Mouse (Mus musculus): ENCODE data around the gene Erp29. TPM values are rescaled to one million over a fixed set of nuclear protein-coding genes. Genes with fewer than 3 reads are reported as not detected.
"Not testable (repeated sequence)": the region's sequence is repeated elsewhere in the genome, so short reads cannot be mapped to it uniquely, and the experiment has no call there.

Erp29 gene
- 10 to 100 TPM; 28.6 to 38.1 TPM for total RNA-seq (2021)
- long read RNA-seq, experiment 1, full-length matches to known transcripts: 20 of 24 reads
- long read RNA-seq, experiment 1, partial matches to known transcripts: 3 of 24 reads
- long read RNA-seq, experiment 1, other reads (novel, unspliced or antisense): 1 of 24 reads
- long read RNA-seq, experiment 2, full-length matches to known transcripts: 18 of 19 reads
- long read RNA-seq, experiment 2, partial matches to known transcripts: 0 of 19 reads
- long read RNA-seq, experiment 2, other reads (novel, unspliced or antisense): 1 of 19 reads

- peak; percentile 98 for DNase-seq (ENCODE audit: low spot score)
Observed at GRCm38 (mm10) chr5:121452026-121452869, at the start of gene Erp29. Gene Erp29, minus strand, starts transcription at chr5:121452506.

- not testable (repeated sequence) for DNase-seq (ENCODE audit: low spot score)
Observed at GRCm38 (mm10) chr5:121501424-121501996, 49.2 kb upstream of the Erp29 start.

GRCm38 (mm10) chr5:121500719-121501118 is 48.4 kb upstream of the Erp29 start:
- DNase-seq (ENCODE audit: low spot score): no peak

GRCm38 (mm10) chr5:121493305-121493704 is 41.0 kb upstream of the Erp29 start:
- DNase-seq (ENCODE audit: low spot score): no peak

- DNase-seq (ENCODE audit: low spot score): no peak
Observed at GRCm38 (mm10) chr5:121484801-121485200, 32.5 kb upstream of the Erp29 start.

- peak; percentile 58 for DNase-seq (ENCODE audit: low spot score)
Observed at GRCm38 (mm10) chr5:121477680-121478079, 25.4 kb upstream of the Erp29 start.

- DNase-seq (ENCODE audit: low spot score): no peak
Observed at GRCm38 (mm10) chr5:121476040-121476439, 23.7 kb upstream of the Erp29 start.

- no peak for DNase-seq (ENCODE audit: low spot score)
Observed at GRCm38 (mm10) chr5:121474610-121475009, 22.3 kb upstream of the Erp29 start.

GRCm38 (mm10) chr5:121472411-121472810 is 20.1 kb upstream of the Erp29 start:
- DNase-seq (ENCODE audit: low spot score): no peak

GRCm38 (mm10) chr5:121469566-121469965 is 17.3 kb upstream of the Erp29 start:
- DNase-seq (ENCODE audit: low spot score): no peak

- DNase-seq (ENCODE audit: low spot score): no peak
Observed at GRCm38 (mm10) chr5:121463601-121464250, 11.4 kb upstream of the Erp29 start.

GRCm38 (mm10) chr5:121462967-121463366 is 10.7 kb upstream of the Erp29 start:
- no peak for DNase-seq (ENCODE audit: low spot score)

- DNase-seq (ENCODE audit: low spot score): no peak
Observed at GRCm38 (mm10) chr5:121462171-121462502, 9.8 kb upstream of the Erp29 start.

- no peak for DNase-seq (ENCODE audit: low spot score)
Observed at GRCm38 (mm10) chr5:121461339-121462170, 9.2 kb upstream of the Erp29 start.

- DNase-seq (ENCODE audit: low spot score): no peak
Observed at GRCm38 (mm10) chr5:121455510-121456265, 3.4 kb upstream of the Erp29 start.

- DNase-seq (ENCODE audit: low spot score): no peak
Observed at GRCm38 (mm10) chr5:121454503-121454782, 2.1 kb upstream of the Erp29 start.

- DNase-seq (ENCODE audit: low spot score): no peak
Observed at GRCm38 (mm10) chr5:121453743-121454502, 1.6 kb upstream of the Erp29 start.

- peak; percentile 78 for DNase-seq (ENCODE audit: low spot score)
Observed at GRCm38 (mm10) chr5:121452906-121453305, 600 bp upstream of the Erp29 start.

- no peak for DNase-seq (ENCODE audit: low spot score)
Observed at GRCm38 (mm10) chr5:121451644-121452025, 671 bp downstream of the Erp29 start, which contains the start of gene Tmem116. Gene Tmem116, plus strand, starts transcription at chr5:121451893.

- no peak for DNase-seq (ENCODE audit: low spot score)
Observed at GRCm38 (mm10) chr5:121451203-121451602, 1.1 kb downstream of the Erp29 start.

All from gastrocnemius, adult 18-20 months (tissue).